Mouse (Mus musculus) kidney, postnatal 36 days (tissue): ENCODE data around the gene Hist1h1d.

Source experiments
- DNase-seq, 2 experiments: peaks; one replicate each; pipeline ENCODE4 v3.0.0; 2021 to 2022; ENCODE audit warnings: mixed read lengths in 2 of 2

The Hist1h1d gene

GRCm38 (mm10) chr13:23593051-23593770, 40.1 kb downstream of the Hist1h1d start:
- DNase-seq, result peak; percentile 36 to 38

GRCm38 (mm10) chr13:23595185-23595584, 42.1 kb downstream of the Hist1h1d start:
- no peak for DNase-seq

- no peak for DNase-seq
Measured at GRCm38 (mm10) chr13:23595622-23596372, 42.7 kb downstream of the Hist1h1d start.

DNA sequence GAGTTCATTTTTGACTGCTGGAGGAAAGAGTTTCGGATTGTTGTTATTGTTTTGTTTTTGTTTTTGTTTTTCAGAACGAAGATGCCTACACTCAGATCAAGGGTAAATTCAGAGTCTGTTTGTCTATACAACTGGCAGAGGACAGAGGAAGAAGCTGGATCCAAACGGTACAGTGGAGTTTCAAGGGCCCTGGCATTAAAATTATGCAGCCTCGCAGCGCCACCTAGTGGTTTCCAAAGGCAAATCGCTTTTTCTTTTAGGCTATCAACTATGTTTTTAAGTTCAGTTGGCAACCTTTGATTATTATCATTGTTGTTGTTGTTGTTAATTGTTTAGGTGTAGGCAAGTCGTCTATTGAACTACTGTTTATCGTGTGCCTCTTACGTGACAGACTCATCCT, 44.9 kb downstream of the Hist1h1d start:
- DNase-seq, result peak; percentile 62 to 92

- no peak for DNase-seq
Measured at GRCm38 (mm10) chr13:23603182-23603699, 50.2 kb downstream of the Hist1h1d start.

- DNase-seq, result no peak
Measured at GRCm38 (mm10) chr13:23604452-23604851, 51.4 kb downstream of the Hist1h1d start.

DNA sequence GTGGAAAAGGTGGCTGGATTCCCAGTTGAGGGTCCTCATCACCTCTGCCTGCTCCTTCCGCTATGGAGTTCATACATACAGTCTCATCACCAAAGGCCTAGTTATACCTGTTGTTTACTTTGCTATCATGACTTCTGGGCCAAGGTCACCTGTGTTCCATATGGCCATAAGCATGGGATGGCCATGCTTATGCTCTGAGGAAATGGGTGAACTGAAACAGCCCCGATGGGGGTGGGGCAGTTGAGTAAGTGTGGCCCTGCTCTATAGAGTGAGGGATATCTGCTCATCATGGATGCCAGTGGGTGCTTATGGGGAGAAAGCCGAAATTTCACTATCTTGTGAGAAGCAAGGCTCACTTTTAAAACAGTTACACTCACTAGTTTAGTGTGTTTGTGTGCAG, 52.0 kb downstream of the Hist1h1d start:
- DNase-seq, result no peak

- no peak for DNase-seq
Measured at GRCm38 (mm10) chr13:23609209-23609608, 56.1 kb downstream of the Hist1h1d start.

DNA sequence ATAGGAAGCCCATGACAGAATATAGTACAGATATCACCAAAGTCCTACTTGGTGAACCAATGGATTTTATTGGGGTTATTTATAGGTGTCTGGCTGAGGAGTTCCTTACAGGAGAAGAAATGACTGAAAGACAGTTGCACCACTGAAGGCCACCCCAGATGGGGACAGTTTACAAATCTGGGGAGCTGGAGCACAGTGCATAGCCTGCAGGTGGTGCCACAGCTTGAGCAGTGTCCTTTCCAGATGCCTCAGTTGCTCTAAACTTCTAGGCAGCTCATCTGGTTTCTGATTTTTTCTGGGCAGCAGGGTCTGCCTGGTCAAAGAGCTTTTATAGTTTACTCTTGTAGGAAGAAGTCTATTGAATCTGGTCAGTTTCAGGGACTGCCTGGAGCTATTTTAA, 56.8 kb downstream of the Hist1h1d start:
- no peak for DNase-seq
